Mouse (Mus musculus): ENCODE measurements around the gene Sh3d21. TPM values are rescaled to one million over a fixed set of nuclear protein-coding genes. Genes with fewer than 3 reads are reported as not detected.

Gene Sh3d21
- polyA plus RNA-seq, 1 experiment from 2014 or later, result 30.7 TPM

- H3K27me3 ChIP-seq (replicated peaks; ENCODE audit: insufficient read depth, low read length), result no peaks in the 10 kb centered on the region
- no peak overlapping the region for H3K4me3 ChIP-seq (ENCODE audit: low read depth, low read length)
- H3K4me2 ChIP-seq (replicated peaks; ENCODE audit: low read depth, low read length), result no peak overlapping the region
- no peaks in the 10 kb centered on the region for H3K36me3 ChIP-seq (ENCODE audit: insufficient read depth, low read length)
- no peak for ATAC-seq
- no peak overlapping the region for H3K9ac ChIP-seq (replicated peaks; ENCODE audit: low read depth)
- TF ChIP-seq EP300 (IDR thresholded peaks at IDR 0.05) (no peak), CTCF (IDR thresholded peaks at IDR 0.05) (no peak)
- no peak overlapping the region for H3K27ac ChIP-seq (ENCODE audit: low read length)
- H3K4me1 ChIP-seq (ENCODE audit: insufficient read depth, low read depth, low read length), result peaks cover 34% of the 10 kb centered on the region
- no peaks in the 10 kb centered on the region for H3K9me3 ChIP-seq (ENCODE audit: low read length)
- DNase-seq (ENCODE audit: low spot score), result no peak
- 78% methylated on average over 3 of the region's 3 CpGs for WGBS
Measured at GRCm38 (mm10) chr4:126100764-126101163, 62.5 kb downstream of the Sh3d21 start.

Other genes starting within 250 kb of the Sh3d21 start
- gene Csf3r, start 138.9 kb downstream of the Sh3d21 start, polyA plus RNA-seq (2015; fragmentation: Nextera tagmentation; extraction: Ambion mirVana), result 3.4 and 3.7 TPM in 2 replicates
- 63.5 and 74.9 TPM in 2 replicates for gene Mrps15, start 116.6 kb downstream of the Sh3d21 start, polyA plus RNA-seq (2015; fragmentation: Nextera tagmentation; extraction: Ambion mirVana)
- gene Oscp1, start 104.9 kb downstream of the Sh3d21 start, polyA plus RNA-seq (2015; fragmentation: Nextera tagmentation; extraction: Ambion mirVana), result 11.8 and 12.3 TPM in 2 replicates
- gene Lsm10, start 66.9 kb downstream of the Sh3d21 start, polyA plus RNA-seq (2015; fragmentation: Nextera tagmentation; extraction: Ambion mirVana), result 62.2 and 64.1 TPM in 2 replicates
- gene Stk40, start 59.5 kb downstream of the Sh3d21 start, polyA plus RNA-seq (2015; fragmentation: Nextera tagmentation; extraction: Ambion mirVana), result 26.7 and 30.6 TPM in 2 replicates
- 151 TPM in 2 replicates for gene Eva1b, start 15.7 kb downstream of the Sh3d21 start, polyA plus RNA-seq (2015; fragmentation: Nextera tagmentation; extraction: Ambion mirVana)
- 98.6 and 112 TPM in 2 replicates for gene Thrap3, start 39.3 kb upstream of the Sh3d21 start, polyA plus RNA-seq (2015; fragmentation: Nextera tagmentation; extraction: Ambion mirVana)
- gene Map7d1, start 92.9 kb upstream of the Sh3d21 start, polyA plus RNA-seq (2015; fragmentation: Nextera tagmentation; extraction: Ambion mirVana), result 27.2 and 33.3 TPM in 2 replicates
- 95.9 and 97.9 TPM in 2 replicates for gene Trappc3, start 98.8 kb upstream of the Sh3d21 start, polyA plus RNA-seq (2015; fragmentation: Nextera tagmentation; extraction: Ambion mirVana)
- 1.4 and 1.9 TPM in 2 replicates for gene Col8a2, start 123.3 kb upstream of the Sh3d21 start, polyA plus RNA-seq (2015; fragmentation: Nextera tagmentation; extraction: Ambion mirVana)
- 40.9 and 42.1 TPM in 2 replicates for gene Adprhl2, start 158.2 kb upstream of the Sh3d21 start, polyA plus RNA-seq (2015; fragmentation: Nextera tagmentation; extraction: Ambion mirVana)
- gene Tekt2, start 162.2 kb upstream of the Sh3d21 start, polyA plus RNA-seq (2015; fragmentation: Nextera tagmentation; extraction: Ambion mirVana), result 14.6 and 15.7 TPM in 2 replicates

Data from lung, postnatal 0 days (tissue).